Mouse (Mus musculus) neural tube, embryonic 14.5 days (tissue): ENCODE measurements around the gene Iqck. TPM values are rescaled to one million over a fixed set of nuclear protein-coding genes. Genes with fewer than 3 reads are reported as not detected.

Experiments
- ATAC-seq: fragments of 200-750 bp; cut with Nextera tagmentation; 2 replicates; pipeline ENCODE4 v1.8.0; 2017; ENCODE audit warnings: low read depth, mild to moderate bottlenecking, moderate TSS enrichment, moderate library complexity
- H3K27ac ChIP-seq: fragments of 300-500 bp; sonication (generic); 2 replicates; pipeline ENCODE4 v1.5.1; 2014; ENCODE audit warnings: low read depth, mild to moderate bottlenecking, control low read depth, low read length, moderate library complexity, mixed read lengths
- H3K27me3 ChIP-seq: fragments of 300-500 bp; sonication (generic); 2 replicates; pipeline ENCODE4 v1.6.1; 2014; ENCODE audit warnings: low read length; ENCODE audit not compliant: control insufficient read depth, insufficient read depth
- H3K36me3 ChIP-seq: fragments of 300-500 bp; sonication (generic); 2 replicates; pipeline ENCODE4 v1.6.1; 2014; ENCODE audit warnings: low read length, mixed read lengths; ENCODE audit not compliant: control insufficient read depth, insufficient read depth
- H3K4me1 ChIP-seq: fragments of 300-500 bp; sonication (generic); 2 replicates; pipeline ENCODE4 v1.6.1; 2014; ENCODE audit warnings: low read length; ENCODE audit not compliant: control insufficient read depth, insufficient read depth
- H3K4me2 ChIP-seq: fragments of 300-500 bp; sonication (generic); 2 replicates; pipeline ENCODE4 v1.6.1; 2014; ENCODE audit warnings: mild to moderate bottlenecking, low read depth, low read length, control low read depth
- H3K4me3 ChIP-seq: fragments of 300-500 bp; sonication (generic); 2 replicates; pipeline ENCODE4 v1.5.1; 2014; ENCODE audit warnings: low read depth, low read length, control low read depth, mixed read lengths
- H3K9ac ChIP-seq: fragments of 300-500 bp; sonication (generic); replicated peaks from 2 replicates; pipeline ENCODE4 v1.6.1; 2014; ENCODE audit warnings: low read depth, mild to moderate bottlenecking, control low read depth, low read length, mixed read lengths
- H3K9me3 ChIP-seq: fragments of 300-500 bp; sonication (generic); 2 replicates; pipeline ENCODE4 v1.6.1; 2016; ENCODE audit warnings: low read length; ENCODE audit not compliant: control insufficient read depth
- WGBS: fragments of 180-500 bp; shearing (Covaris S2); extraction: QIAGEN DNeasy Blood & Tissue Kit; methylation state at CpG from one replicate; pipeline ENCODE4 v1.1.7; 2014; 5-methylcytosine and 5-hydroxymethylcytosine counted together
- polyA plus RNA-seq: library from polyadenylated mRNA; unstranded; fragments of >200 nt; fragmentation: Nextera tagmentation; extraction: Ambion mirVana; gene quantifications from 2 replicates; pipeline ENCODE4 v1.2.1, GENCODE M21; 2014

Iqck gene
- polyA plus RNA-seq, 1 experiment from 2014 or later = 3.4 TPM

DNA sequence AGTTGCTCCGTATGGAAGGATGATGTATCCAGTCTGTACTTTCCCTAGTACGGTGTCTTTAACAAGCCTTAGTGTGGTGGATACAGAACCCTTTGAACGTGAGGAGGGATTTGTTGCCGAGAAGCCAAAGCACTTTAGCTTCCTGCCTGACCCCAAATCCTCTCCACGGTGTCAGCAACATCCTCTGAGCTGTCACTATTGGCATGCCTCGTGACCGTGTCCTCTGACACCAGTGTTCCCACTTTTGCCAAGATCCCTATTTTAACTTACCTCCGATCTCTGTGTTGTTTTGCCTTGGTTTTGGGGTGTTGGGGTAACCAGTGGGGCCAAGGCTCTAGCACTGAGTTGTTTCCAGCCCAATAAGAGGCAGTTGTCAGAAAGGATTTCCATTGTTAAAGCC lies 115.9 kb downstream of the Iqck start:
- no peak overlapping the region for H3K4me3 ChIP-seq
- 80% methylated on average over 8 of the region's 8 CpGs for WGBS
- H3K36me3 ChIP-seq = no peaks in the 10 kb centered on the region
- H3K27me3 ChIP-seq = no peaks in the 10 kb centered on the region
- H3K9ac ChIP-seq = no peak overlapping the region
- no peak overlapping the region for H3K27ac ChIP-seq
- peaks cover 13% of the 10 kb centered on the region; the same call in 1 of the 2 replicates for H3K4me1 ChIP-seq
- no peak overlapping the region for H3K4me2 ChIP-seq
- H3K9me3 ChIP-seq = no peaks in the 10 kb centered on the region
- ATAC-seq = no peak

DNA sequence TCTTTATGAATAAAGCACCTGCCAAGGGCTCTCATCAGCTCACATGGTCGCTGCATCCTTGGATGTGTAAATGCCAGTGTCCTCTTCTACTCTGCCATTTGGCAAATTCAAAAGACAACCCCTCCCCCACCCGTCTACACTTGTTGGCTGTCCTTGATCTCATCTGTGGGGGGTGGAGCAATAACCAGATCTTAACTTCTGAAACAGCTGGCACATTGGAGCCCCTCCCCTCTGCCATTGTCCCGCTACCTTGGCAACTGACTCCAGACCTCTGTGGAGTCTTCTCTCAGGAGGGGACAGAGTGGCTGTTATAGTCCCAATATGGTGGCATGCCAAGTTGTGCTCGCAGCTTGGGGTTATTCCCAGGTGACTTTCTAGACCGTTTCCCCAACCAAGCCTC lies 116.8 kb downstream of the Iqck start:
- Histone ChIP-seq H3K4me3 (no peak overlapping the region), H3K4me1 (peaks cover 13% of the 10 kb centered on the region; the same call in 1 of the 2 replicates), H3K4me2 (no peak overlapping the region), H3K9ac (no peak overlapping the region), H3K9me3 (no peaks in the 10 kb centered on the region), H3K36me3 (no peaks in the 10 kb centered on the region), H3K27me3 (no peaks in the 10 kb centered on the region), H3K27ac (no peak overlapping the region)
- WGBS = 29% methylated on average over 5 of the region's 5 CpGs
- ATAC-seq = peak; percentile 22; the same call in 1 of the 2 replicates

DNA sequence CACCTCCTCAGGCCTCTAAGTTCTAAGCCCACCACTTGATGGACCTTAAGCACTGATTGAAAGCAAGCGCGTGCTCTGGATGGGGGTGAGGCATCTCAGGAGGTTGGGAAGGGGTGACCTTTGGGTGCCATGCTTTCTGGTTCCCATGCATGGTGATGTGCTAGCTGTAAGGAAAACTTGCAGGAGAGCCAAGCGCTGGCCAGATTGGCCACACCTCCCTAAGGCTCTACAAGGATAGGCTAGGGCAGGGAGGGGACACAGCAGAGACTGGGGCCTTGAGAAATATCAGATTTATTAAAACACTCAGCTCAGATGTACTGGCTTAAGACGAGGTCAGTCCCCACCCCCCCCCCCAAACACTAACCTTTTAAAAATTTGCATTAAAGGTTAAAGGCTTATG lies 117.8 kb downstream of the Iqck start:
- peaks cover 13% of the 10 kb centered on the region; the same call in 1 of the 2 replicates for H3K4me1 ChIP-seq
- no peak overlapping the region for H3K4me2 ChIP-seq
- H3K4me3 ChIP-seq = no peak overlapping the region
- H3K9me3 ChIP-seq = no peaks in the 10 kb centered on the region
- no peaks in the 10 kb centered on the region for H3K27me3 ChIP-seq
- no peak for ATAC-seq
- H3K36me3 ChIP-seq = no peaks in the 10 kb centered on the region
- H3K9ac ChIP-seq = no peak overlapping the region
- no peak overlapping the region for H3K27ac ChIP-seq
- WGBS = 89% methylated on average over 4 of the region's 4 CpGs

DNA sequence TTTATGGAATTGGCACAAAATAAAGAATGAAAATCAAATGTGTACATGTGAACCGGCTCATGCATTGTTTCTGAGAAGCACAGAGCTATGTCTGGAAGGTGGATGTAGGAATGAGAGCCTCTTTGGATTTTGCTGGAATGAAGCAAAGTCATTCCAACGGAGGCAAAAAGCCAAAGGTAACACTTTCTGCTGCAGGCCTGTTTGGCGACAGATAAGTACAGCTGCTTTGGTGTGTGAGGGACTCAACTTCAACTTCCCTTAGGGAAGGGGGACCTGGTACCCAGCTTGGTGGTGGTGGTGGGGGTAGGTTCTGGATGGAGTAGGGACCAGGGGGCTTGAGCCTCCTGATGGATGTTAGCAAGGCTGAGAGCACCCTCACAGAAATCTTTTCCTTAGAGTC lies 120.3 kb downstream of the Iqck start:
- H3K9ac ChIP-seq = no peak overlapping the region
- no peak overlapping the region for H3K4me3 ChIP-seq
- H3K9me3 ChIP-seq = no peaks in the 10 kb centered on the region
- H3K27ac ChIP-seq = peak overlapping the region; percentile 40; the same call in 1 of the 2 replicates
- no peaks in the 10 kb centered on the region for H3K36me3 ChIP-seq
- no peak overlapping the region; the same call in 1 of the 2 replicates for H3K4me2 ChIP-seq
- peaks cover 13% of the 10 kb centered on the region; the same call in 1 of the 2 replicates for H3K4me1 ChIP-seq
- no peaks in the 10 kb centered on the region for H3K27me3 ChIP-seq
- 85% methylated on average over 3 of the region's 3 CpGs for WGBS
- no peak for ATAC-seq

DNA sequence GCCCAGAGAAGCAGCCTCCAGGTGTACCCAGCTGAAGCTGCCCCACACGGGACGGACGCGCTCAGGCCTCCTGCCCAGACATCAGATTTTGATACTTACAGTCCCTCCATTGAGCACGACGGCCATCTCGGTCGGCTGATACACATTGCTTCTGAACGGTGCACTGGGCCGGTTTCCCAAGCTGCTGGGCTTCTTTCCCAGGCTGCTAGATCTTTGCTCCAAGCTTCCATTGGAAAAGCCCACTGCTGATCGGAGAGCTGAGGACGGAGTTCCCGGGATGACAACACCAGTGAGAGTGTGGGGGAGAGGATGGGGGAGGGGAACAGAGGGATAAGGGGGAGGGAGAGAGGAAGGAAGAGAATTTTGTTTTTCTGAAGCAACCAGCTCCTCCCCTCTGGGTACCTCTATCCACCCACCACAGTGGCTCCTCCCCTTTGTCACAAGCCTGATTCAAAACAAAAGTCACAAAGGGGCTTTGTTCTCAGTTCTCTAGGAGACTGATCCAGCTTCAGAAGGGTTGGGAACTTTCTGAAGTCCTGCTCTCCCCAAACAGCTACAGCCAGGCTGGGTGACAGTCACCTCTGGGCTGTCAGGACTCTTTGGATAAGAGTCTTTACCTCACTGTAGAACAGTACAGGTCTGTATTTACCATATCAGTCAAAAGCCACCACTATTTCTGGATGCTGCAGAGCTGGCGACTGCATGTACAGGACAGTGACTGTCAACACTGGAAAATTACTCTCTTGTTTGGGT lies 121.0 kb downstream of the Iqck start:
- peaks cover 16% of the 10 kb centered on the region; the same call in 1 of the 2 replicates for H3K4me1 ChIP-seq
- peak overlapping the region; percentile 23; the same call in 1 of the 2 replicates for H3K4me2 ChIP-seq
- 0 out of 2 replicates have a peak overlapping the region, but pooled peaks have one; percentile 2 for H3K4me3 ChIP-seq
- H3K27me3 ChIP-seq = no peaks in the 10 kb centered on the region
- H3K9ac ChIP-seq = no peak overlapping the region; the same call in 1 of the 2 replicates
- no peaks in the 10 kb centered on the region for H3K9me3 ChIP-seq
- peak overlapping the region; percentile 48; the same call in 1 of the 2 replicates for H3K27ac ChIP-seq
- WGBS = 43% methylated on average over 14 of the region's 14 CpGs
- no peaks in the 10 kb centered on the region for H3K36me3 ChIP-seq
- ATAC-seq = peak; percentile 54

DNA sequence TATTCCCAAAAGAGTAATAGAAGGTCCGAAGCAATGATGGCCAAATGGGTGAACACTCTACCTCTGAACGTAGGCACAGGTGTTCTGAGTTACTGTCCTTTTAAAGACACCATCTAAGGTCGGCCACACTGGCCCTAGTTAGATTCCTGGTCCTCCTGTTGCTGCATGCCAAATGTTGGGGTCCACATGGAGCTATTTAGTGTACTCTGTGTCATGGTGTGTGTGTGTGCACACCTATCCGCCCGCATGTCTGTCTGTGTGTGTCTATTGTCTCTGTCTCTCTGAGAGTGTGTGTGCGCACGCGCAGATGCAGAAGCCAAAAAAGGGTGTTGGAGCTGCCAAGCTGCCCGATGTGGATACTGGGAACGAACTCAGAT lies 121.6 kb downstream of the Iqck start:
- no peaks in the 10 kb centered on the region for H3K9me3 ChIP-seq
- H3K4me2 ChIP-seq = no peak overlapping the region
- ATAC-seq = no peak
- peaks cover 13% of the 10 kb centered on the region; the same call in 1 of the 2 replicates for H3K4me1 ChIP-seq
- WGBS = 68% methylated on average over 10 of the region's 10 CpGs
- H3K27me3 ChIP-seq = no peaks in the 10 kb centered on the region
- H3K9ac ChIP-seq = no peak overlapping the region
- peak overlapping the region; percentile 48; the same call in 1 of the 2 replicates for H3K27ac ChIP-seq
- H3K4me3 ChIP-seq = no peak overlapping the region
- H3K36me3 ChIP-seq = no peaks in the 10 kb centered on the region

DNA sequence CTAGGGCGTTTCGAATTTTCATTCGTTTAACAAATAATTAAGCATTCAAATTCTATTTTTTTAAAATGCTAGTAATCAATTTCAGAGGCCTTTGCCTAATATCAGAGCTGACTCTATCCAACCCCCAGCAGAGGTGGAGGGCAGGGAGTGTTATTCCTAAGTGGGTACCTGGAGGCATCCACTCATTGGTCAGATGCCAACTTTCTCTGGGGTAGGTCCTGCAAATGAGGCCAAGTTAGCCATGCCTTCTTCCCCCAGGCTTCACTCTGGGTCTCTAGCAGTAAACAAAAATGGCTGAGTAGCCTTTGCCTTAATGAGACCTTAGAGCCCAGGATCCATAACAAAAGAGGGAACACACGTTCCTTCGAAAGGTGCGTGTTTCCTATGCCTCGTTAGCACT lies 123.6 kb downstream of the Iqck start:
- no peak for ATAC-seq
- H3K27ac ChIP-seq = no peak overlapping the region
- H3K36me3 ChIP-seq = no peaks in the 10 kb centered on the region
- no peak overlapping the region for H3K4me3 ChIP-seq
- 89% methylated on average over 7 of the region's 7 CpGs for WGBS
- 0 out of 2 replicates have a peak, but pooled peaks cover 7% of the 10 kb centered on the region for H3K4me1 ChIP-seq
- H3K9me3 ChIP-seq = no peaks in the 10 kb centered on the region
- no peaks in the 10 kb centered on the region for H3K27me3 ChIP-seq
- no peak overlapping the region for H3K9ac ChIP-seq
- H3K4me2 ChIP-seq = no peak overlapping the region

DNA sequence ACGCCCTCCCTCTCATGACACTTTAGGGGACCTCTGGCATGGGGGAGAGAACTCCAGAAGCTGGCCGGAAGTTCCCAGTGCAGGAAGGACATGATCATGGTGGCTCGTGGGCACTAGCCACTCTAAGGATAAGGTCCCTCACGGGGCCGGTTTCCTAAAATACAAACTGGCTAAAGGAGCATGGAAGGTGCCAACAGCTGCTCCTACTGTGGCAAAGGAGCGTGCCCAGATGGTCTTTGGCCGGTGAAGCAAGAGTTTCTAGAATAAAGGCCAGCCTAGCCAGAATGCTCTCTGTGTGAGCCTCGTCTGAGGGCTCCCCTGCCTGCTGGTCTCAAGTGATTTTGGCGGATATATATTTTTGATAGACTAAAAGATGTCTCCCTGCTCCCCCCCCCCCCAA lies 124.2 kb downstream of the Iqck start:
- WGBS = 80% methylated on average over 9 of the region's 9 CpGs
- Histone ChIP-seq H3K9me3 (no peaks in the 10 kb centered on the region), H3K9ac (no peak overlapping the region), H3K36me3 (no peaks in the 10 kb centered on the region), H3K4me1 (0 out of 2 replicates have a peak, but pooled peaks cover 7% of the 10 kb centered on the region), H3K4me2 (no peak overlapping the region), H3K4me3 (no peak overlapping the region), H3K27ac (no peak overlapping the region), H3K27me3 (no peaks in the 10 kb centered on the region)
- no peak for ATAC-seq

DNA sequence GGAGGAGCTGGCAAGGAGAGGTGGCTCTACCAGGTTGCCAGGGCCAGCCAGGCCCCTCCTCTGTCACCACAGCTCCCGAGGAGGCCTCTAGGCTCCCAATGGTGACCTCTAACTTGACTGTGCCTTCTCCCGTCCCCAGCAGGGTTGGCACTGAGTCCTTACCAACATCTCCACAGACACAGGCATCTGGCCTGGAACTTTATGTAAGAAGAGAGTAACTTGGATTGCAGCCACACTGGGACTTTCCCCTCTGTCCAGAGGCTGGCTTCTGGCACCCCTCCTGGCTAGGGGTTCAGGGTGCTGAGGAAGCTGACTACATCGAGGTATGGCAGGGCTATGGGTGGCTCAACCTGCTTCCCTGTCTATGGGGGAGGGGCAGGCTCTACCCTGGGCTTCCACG lies 125.8 kb downstream of the Iqck start:
- H3K27me3 ChIP-seq = no peaks in the 10 kb centered on the region
- H3K4me3 ChIP-seq = no peak overlapping the region
- no peaks in the 10 kb centered on the region for H3K36me3 ChIP-seq
- H3K27ac ChIP-seq = no peak overlapping the region
- H3K4me1 ChIP-seq = 0 out of 2 replicates have a peak, but pooled peaks cover 3% of the 10 kb centered on the region
- no peak overlapping the region for H3K9ac ChIP-seq
- no peak for ATAC-seq
- H3K9me3 ChIP-seq = no peaks in the 10 kb centered on the region
- H3K4me2 ChIP-seq = no peak overlapping the region
- 82% methylated on average over 4 of the region's 4 CpGs for WGBS
